Mouse (Mus musculus) CH12.LX (cell line): ENCODE measurements around the gene Wdr61. TPM values are rescaled to one million over a fixed set of nuclear protein-coding genes. Genes with fewer than 3 reads are reported as not detected.

Source experiments
- DNase-seq: peaks from one replicate; pipeline ENCODE4 v3.0.0-alpha.2; 2013; ENCODE audit errors: extremely low read depth
- H3K27ac ChIP-seq: 2 replicates; pipeline ENCODE4 v1.5.1; 2012; ENCODE audit warnings: low read depth, mild to moderate bottlenecking, control low read depth, moderate library complexity; ENCODE audit not compliant: insufficient read depth
- H3K27me3 ChIP-seq: replicated peaks from 2 replicates; pipeline ENCODE3; 2012; ENCODE audit warnings: inconsistent platforms
- H3K36me3 ChIP-seq, 2 experiments: replicated peaks in 1 of 2; 2 replicates each; pipeline versions ENCODE3 to v1.6.1; 2012; ENCODE audit warnings: inconsistent platforms in 1 of 2, low read length in 1 of 2, mild to moderate bottlenecking in 1 of 2, mixed read lengths in 1 of 2, moderate library complexity in 1 of 2; ENCODE audit not compliant: control insufficient read depth in 1 of 2, insufficient read depth in 1 of 2
- H3K4me1 ChIP-seq, 2 experiments: 2 replicates each; pipeline ENCODE4 v1.6.1; 2012; ENCODE audit warnings: inconsistent platforms in 1 of 2, moderate library complexity in 1 of 2; ENCODE audit not compliant: insufficient read depth in 2 of 2, control insufficient read depth in 1 of 2
- H3K4me2 ChIP-seq: 2 replicates; pipeline ENCODE4 v1.6.1; 2012; ENCODE audit warnings: low read depth, mild to moderate bottlenecking, control low read depth; ENCODE audit not compliant: poor library complexity, insufficient read depth, severe bottlenecking
- H3K4me3 ChIP-seq, 3 experiments: fragments of 150-350 bp in 1 of 3; sonication (generic) in 1 of 3; replicated peaks in 1 of 3; 2 replicates each; pipeline versions ENCODE3 to v1.5.1; 2011 to 2012; ENCODE audit warnings: low read depth in 2 of 3, low read length in 2 of 3, mild to moderate bottlenecking in 2 of 3, moderate library complexity in 2 of 3, control low read depth in 1 of 3, improper control_type of control experiment in 1 of 3, inconsistent platforms in 1 of 3, mixed read lengths in 1 of 3; ENCODE audit not compliant: poor library complexity in 1 of 3
- H3K79me2 ChIP-seq: replicated peaks from 2 replicates; pipeline ENCODE4 v1.6.1; 2012; ENCODE audit warnings: mild to moderate bottlenecking, moderate library complexity; ENCODE audit not compliant: control insufficient read depth, poor library complexity, insufficient read depth, severe bottlenecking; ENCODE audit errors: extremely low read depth
- H3K9ac ChIP-seq: 2 replicates; pipeline ENCODE4 v1.6.1; 2012; ENCODE audit warnings: low read depth, mild to moderate bottlenecking, control low read depth, moderate library complexity; ENCODE audit not compliant: insufficient read depth
- H3K9me3 ChIP-seq: replicated peaks from 2 replicates; pipeline ENCODE3; 2012; ENCODE audit warnings: low read length, inconsistent platforms, mixed read lengths
- CHD2 ChIP-seq: IDR thresholded peaks from 2 replicates; pipeline ENCODE4 v1.6.1; 2011; ENCODE audit warnings: low read length, improper control_type of control experiment
- CTCF ChIP-seq, 2 experiments: IDR thresholded peaks in 1 of 2; conservative IDR thresholded peaks in 1 of 2; 2 replicates each; pipeline ENCODE4 v1.5.1; 2011 to 2012; ENCODE audit warnings: low read depth in 2 of 2, low read length in 2 of 2, improper control_type of control experiment in 1 of 2, inconsistent platforms in 1 of 2, mild to moderate bottlenecking in 1 of 2, moderate library complexity in 1 of 2
- E2F4 ChIP-seq: IDR thresholded peaks from 2 replicates; pipeline ENCODE4 v1.6.1; 2011; ENCODE audit warnings: low read depth, low read length, improper control_type of control experiment; ENCODE audit not compliant: insufficient replicate concordance
- ELF1 ChIP-seq: IDR thresholded peaks from 2 replicates; pipeline ENCODE4 v1.6.1; 2014; ENCODE audit warnings: low read depth, mild to moderate bottlenecking, inconsistent platforms, low read length, improper control_type of control experiment
- EP300 ChIP-seq: IDR thresholded peaks from 2 replicates; pipeline ENCODE4 v1.6.1; 2011; ENCODE audit warnings: low read length, improper control_type of control experiment
- ETS1 ChIP-seq: conservative IDR thresholded peaks from 2 replicates; pipeline ENCODE4 v1.6.1; 2012; ENCODE audit warnings: low read depth, mild to moderate bottlenecking, inconsistent platforms, low read length, improper control_type of control experiment, moderate library complexity
- HCFC1 ChIP-seq: IDR thresholded peaks from 2 replicates; pipeline ENCODE4 v1.6.1; 2012; ENCODE audit warnings: low read depth, mild to moderate bottlenecking, inconsistent platforms, low read length, improper control_type of control experiment
- JUND ChIP-seq: conservative IDR thresholded peaks from 2 replicates; pipeline ENCODE4 v1.6.1; 2011; ENCODE audit warnings: low read depth, low read length, improper control_type of control experiment
- MXI1 ChIP-seq: IDR thresholded peaks from 2 replicates; pipeline ENCODE4 v1.6.1; 2011; ENCODE audit warnings: mild to moderate bottlenecking, low read depth, low read length, improper control_type of control experiment
- MYC ChIP-seq: IDR thresholded peaks from 2 replicates; pipeline ENCODE4 v1.6.1; 2011; ENCODE audit warnings: low read depth, mild to moderate bottlenecking, improper control_type of control experiment, low read length
- RAD21 ChIP-seq: IDR thresholded peaks from 2 replicates; pipeline ENCODE4 v1.6.1; 2011; ENCODE audit warnings: low read depth, mild to moderate bottlenecking, low read length, improper control_type of control experiment, moderate library complexity
- RCOR1 ChIP-seq: conservative IDR thresholded peaks from 2 replicates; pipeline ENCODE4 v1.6.1; 2012; ENCODE audit warnings: low read depth, mild to moderate bottlenecking, inconsistent platforms, low read length, improper control_type of control experiment
- SIN3A ChIP-seq: IDR thresholded peaks from 2 replicates; pipeline ENCODE4 v1.6.1; 2012; ENCODE audit warnings: low read length, improper control_type of control experiment, inconsistent platforms
- SMC3 ChIP-seq: IDR thresholded peaks from 2 replicates; pipeline ENCODE4 v1.6.1; 2011; ENCODE audit warnings: low read depth, low read length, improper control_type of control experiment
- TBP ChIP-seq: conservative IDR thresholded peaks from 2 replicates; pipeline ENCODE4 v1.6.1; 2011; ENCODE audit warnings: low read depth, low read length, improper control_type of control experiment
- TCF12 ChIP-seq: IDR thresholded peaks from 2 replicates; pipeline ENCODE4 v1.6.1; 2014; ENCODE audit warnings: low read depth, mild to moderate bottlenecking, inconsistent platforms, low read length, improper control_type of control experiment
- UBTF ChIP-seq: IDR thresholded peaks from 2 replicates; pipeline ENCODE4 v1.6.1; 2012; ENCODE audit warnings: low read depth, mild to moderate bottlenecking, inconsistent platforms, low read length, improper control_type of control experiment, moderate library complexity
- USF1 ChIP-seq: IDR thresholded peaks from 2 replicates; pipeline ENCODE4 v1.6.1; 2014; ENCODE audit warnings: low read depth, mild to moderate bottlenecking, inconsistent platforms, low read length, improper control_type of control experiment
- ZC3H11A ChIP-seq: IDR thresholded peaks from 2 replicates; pipeline ENCODE4 v1.6.1; 2012; ENCODE audit warnings: low read depth, mild to moderate bottlenecking, inconsistent platforms, low read length, improper control_type of control experiment
- ZKSCAN1 ChIP-seq: IDR thresholded peaks from 2 replicates; pipeline ENCODE4 v1.6.1; 2012; ENCODE audit warnings: low read depth, inconsistent platforms, low read length, improper control_type of control experiment, borderline replicate concordance
- dilution Hi-C: fragments of 300-500 bp; cut with MboI; formaldehyde crosslinking; loops from 2 replicates; pipeline ENCODE4 v1.14.3; 2020; ENCODE audit warnings: low sequenced_read_pairs; ENCODE audit not compliant: extremely low pct_unique_long_range_greater_than_20kb, extremely low pct_ligation_motif_present
- in situ Hi-C: fragments of 300-500 bp; cut with MboI; formaldehyde crosslinking; loops from 3 replicates; pipeline ENCODE4 v1.14.3; 2019; ENCODE audit warnings: low sequenced_read_pairs, low pct_ligation_motif_present, low pct_unique_long_range_greater_than_20kb, mixed read lengths
- polyA plus RNA-seq: library from polyadenylated mRNA; unstranded; fragments of >175 nt; gene quantifications from 2 replicates; pipeline ENCODE4 v1.2.1, GENCODE M21; 2012; ENCODE audit warnings: low read depth; ENCODE audit not compliant: insufficient read length
- total RNA-seq, 2 experiments: library from RNA; depleted of rRNA; stranded (reverse); fragments of 300-350 nt in 1 of 2; fragments of >200 nt in 1 of 2; gene quantifications; 2 replicates each; pipeline ENCODE4 v1.2.3; 2012 to 2014

The Wdr61 gene
- total and polyA plus RNA-seq, 3 experiments: 118 to 245 (median 157) TPM

DNA sequence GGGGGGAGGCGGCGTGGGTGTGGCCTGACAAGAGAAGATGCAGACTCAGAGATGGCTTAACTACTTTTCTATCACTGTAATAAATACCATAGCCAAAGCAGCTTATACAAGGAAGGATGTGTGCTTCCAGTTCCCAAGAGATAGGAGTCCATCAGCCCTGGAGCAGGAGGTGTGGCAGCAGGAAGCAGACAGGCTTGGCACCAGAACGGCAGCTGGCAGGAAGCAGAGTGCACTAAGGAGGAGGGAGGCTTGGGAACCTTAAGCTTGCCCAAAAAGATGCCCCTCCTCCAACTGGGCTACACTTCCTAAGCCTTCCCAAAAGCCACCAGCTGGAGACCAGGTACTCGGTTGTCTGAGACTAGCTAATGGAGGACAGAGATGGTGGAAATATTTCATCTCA is 51.5 kb downstream of the Wdr61 start:
- dilution Hi-C loops: no loop called here
- H3K4me3 ChIP-seq: no peak overlapping the region

DNA sequence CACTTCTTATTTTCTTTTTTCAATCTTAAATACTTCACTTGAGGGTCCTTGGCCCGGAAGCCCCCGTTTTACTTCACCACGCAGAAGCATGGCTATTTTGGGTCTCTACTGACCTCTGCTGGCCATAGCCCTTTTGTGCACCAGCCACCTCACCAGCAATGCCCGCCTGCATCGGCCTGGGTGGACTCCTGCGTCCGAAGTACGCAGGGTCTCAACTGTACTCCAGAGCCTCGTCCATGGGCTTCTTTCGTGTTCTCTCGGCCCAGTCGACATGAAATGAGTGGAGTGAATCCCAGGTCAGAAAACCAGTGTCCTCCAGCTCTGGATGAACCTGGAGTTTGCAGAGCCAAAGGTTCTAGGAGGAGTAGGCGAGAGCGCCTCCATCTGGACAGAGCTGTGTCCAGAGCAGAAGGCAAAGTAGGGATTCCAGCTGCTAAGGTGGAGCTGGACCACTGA is 57.8 kb downstream of the Wdr61 start:
- TF ChIP-seq MXI1 (0 out of 2 replicates have a peak, but pooled peaks have one; percentile 36), EP300 (no peak), HCFC1 (no peak), SIN3A (no peak), RAD21 (peak; percentile 72), SMC3 (peak; percentile 79), ELF1 (peak; percentile 42; the same call in 1 of the 2 replicates), MYC (no peak; the same call in 1 of the 2 replicates), CTCF (conservative IDR thresholded peaks at IDR 0.05 in 1 of 2, IDR thresholded peaks at IDR 0.05 in 1 of 2; ENCODE audit: low read depth in 2 of 2, low read length in 2 of 2) (peak; percentile 44 to 86; a peak in 3 of 4 replicates), USF1 (no peak), ZKSCAN1 (no peak), TCF12 (peak; percentile 20; the same call in 1 of the 2 replicates), TBP (no peak), RCOR1 (no peak), ZC3H11A (peak; percentile 35; the same call in 1 of the 2 replicates), JUND (no peak)
- H3K4me1 ChIP-seq: peaks cover 0 to 15% of the 10 kb centered on the region in 2 experiments; a peak in 2 of 4 replicates
- in situ Hi-C loops: loop anchor here (5.0 to 10.0 kb wide), 2 partner anchors 69 to 232 kb away; no protein-coding TSS in a partner anchor
- peak overlapping the region; percentile 99 for H3K4me2 ChIP-seq
- no peaks in the 10 kb centered on the region for H3K27me3 ChIP-seq
- peak overlapping the region; percentile 55; the same call in 1 of the 2 replicates for H3K9ac ChIP-seq
- dilution Hi-C loops: no loop called here
- H3K9me3 ChIP-seq: no peaks in the 10 kb centered on the region
- H3K27ac ChIP-seq: no peak overlapping the region
- DNase-seq: peak; percentile 63
- H3K79me2 ChIP-seq: no peaks in the 10 kb centered on the region
- H3K36me3 ChIP-seq: no peaks in the 10 kb centered on the region
- H3K4me3 ChIP-seq: peak overlapping the region; percentile 12 to 45 (median 40)

More for the DNA sequence above, 51.5 kb downstream of the Wdr61 start:
- Histone ChIP-seq H3K36me3 (no peaks in the 10 kb centered on the region), H3K79me2 (no peaks in the 10 kb centered on the region), H3K9me3 (no peaks in the 10 kb centered on the region), H3K4me2 (no peak overlapping the region), H3K4me1 (peaks cover 2 to 29% of the 10 kb centered on the region in 2 experiments; a peak in 3 of 4 replicates), H3K9ac (no peak overlapping the region), H3K27me3 (no peaks in the 10 kb centered on the region), H3K27ac (no peak overlapping the region)
- DNase-seq: no peak
- in situ Hi-C loops: no loop called here
- TF ChIP-seq UBTF (no peak), E2F4 (no peak), ETS1 (no peak), SIN3A (no peak), CHD2 (no peak), ZKSCAN1 (no peak)
